Mouse (Mus musculus) bone marrow, adult 2 months (tissue): ENCODE data around the gene Slc3a2. TPM values are rescaled to one million over a fixed set of nuclear protein-coding genes. Genes with fewer than 3 reads are reported as not detected.
"Not testable (repeated sequence)": the region's sequence is repeated elsewhere in the genome, so short reads cannot be mapped to it uniquely, and the experiment has no call there.

ENCODE experiments used
- H3K27ac ChIP-seq: fragments of 200-500 bp; 2 replicates; pipeline ENCODE4 v1.5.1; 2012; ENCODE audit warnings: low read depth, mild to moderate bottlenecking, control low read depth, inconsistent platforms, low read length; ENCODE audit not compliant: control insufficient read depth, poor library complexity, insufficient read depth
- H3K4me1 ChIP-seq: fragments of 200-500 bp; 2 replicates; pipeline ENCODE4 v1.6.1; 2011; ENCODE audit warnings: low read length; ENCODE audit not compliant: control insufficient read depth, insufficient read depth
- H3K4me3 ChIP-seq: fragments of 200-500 bp; replicated peaks from 2 replicates; pipeline ENCODE3; 2011; ENCODE audit warnings: mild to moderate bottlenecking, low read depth, low read length, control low read depth; ENCODE audit not compliant: control insufficient read depth
- CTCF ChIP-seq: fragments of 200-500 bp; IDR thresholded peaks from 2 replicates; pipeline ENCODE4 v1.5.1; 2011; ENCODE audit warnings: low read length, control low read depth; ENCODE audit not compliant: control insufficient read depth, insufficient read depth
- POLR2A ChIP-seq: fragments of 200-500 bp; IDR thresholded peaks from 2 replicates; pipeline ENCODE4 v1.6.1; 2011; ENCODE audit warnings: low read depth, mild to moderate bottlenecking, control low read depth, low read length, borderline replicate concordance; ENCODE audit not compliant: control insufficient read depth
- WGBS: fragments of 180-500 bp; shearing (Covaris S2); methylation state at CpG from one replicate; pipeline ENCODE4 v1.1.7; 2018; 5-methylcytosine and 5-hydroxymethylcytosine counted together
- polyA plus RNA-seq: library from polyadenylated mRNA; stranded (reverse); fragments of >200 nt; gene quantifications from 2 replicates; pipeline ENCODE4 v1.2.4, GENCODE M21; 2011; ENCODE audit warnings: low replicate concordance; ENCODE audit not compliant: missing spikeins, insufficient read depth, insufficient read length

Gene Slc3a2
- polyA plus RNA-seq, 1 experiment: 65.7 TPM

GRCm38 (mm10) chr19:8738911-8739310 lies 15.7 kb upstream of the Slc3a2 start:
- Histone ChIP-seq H3K4me1 (peaks cover 1% of the 10 kb centered on the region), H3K27ac (no peak overlapping the region), H3K4me3 (no peak overlapping the region)
- TF ChIP-seq POLR2A: no peak
- TF ChIP-seq CTCF: no peak
- 84% methylated on average over 7 of the region's 7 CpGs for WGBS

GRCm38 (mm10) chr19:8736160-8736467 lies 12.9 kb upstream of the Slc3a2 start:
- WGBS: 2% methylated on average over 11 of the region's 11 CpGs
- TF ChIP-seq CTCF: no peak
- no peak for TF ChIP-seq POLR2A
- H3K4me3 ChIP-seq: peak overlapping the region; percentile 93
- 0 out of 2 replicates have a peak, but pooled peaks cover 1% of the 10 kb centered on the region for H3K4me1 ChIP-seq
- H3K27ac ChIP-seq: peak overlapping the region; percentile 18; the same call in 1 of the 2 replicates

DNA sequence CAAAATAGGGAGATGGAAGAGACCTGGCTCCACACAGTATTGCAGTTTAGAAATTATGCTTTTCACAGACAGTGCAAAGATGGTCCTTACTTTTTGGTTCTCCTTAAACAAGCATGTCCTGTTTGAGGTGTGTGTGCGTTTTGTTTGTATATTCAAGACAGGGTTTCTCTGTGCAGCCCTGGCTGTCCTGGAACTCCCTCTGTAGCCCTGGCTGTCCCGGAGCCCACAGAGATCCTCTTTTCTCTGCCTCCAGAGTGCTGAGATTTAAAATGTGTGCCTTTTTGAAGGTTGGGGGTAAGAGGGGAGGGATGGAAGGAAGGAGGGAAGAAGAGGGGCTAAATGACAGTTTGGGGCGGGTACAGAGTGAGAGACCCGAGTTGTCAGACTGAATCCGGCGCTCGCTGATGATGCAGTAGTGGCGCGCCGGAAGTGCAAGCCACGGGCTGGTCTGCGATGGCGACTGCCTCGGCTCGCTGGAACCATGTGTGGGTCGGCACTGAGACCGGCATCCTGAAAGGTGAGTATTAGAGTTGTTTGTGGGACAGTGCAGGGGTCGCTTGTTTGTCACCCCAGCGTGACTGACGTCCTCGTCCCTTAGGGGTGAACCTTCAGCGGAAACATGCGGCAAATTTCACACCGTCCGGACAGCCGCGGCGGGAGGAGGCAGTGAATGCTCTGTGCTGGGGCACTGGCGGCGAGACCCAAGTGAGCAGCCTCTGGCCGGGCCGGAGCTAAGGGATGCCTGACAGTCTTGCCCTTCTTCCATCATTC lies 12.4 kb upstream of the Slc3a2 start, which contains the start of gene Wdr74:
TSS of gene Wdr74 (plus strand) at position 439 of the 771 bp plus-strand sequence.
- Histone ChIP-seq H3K27ac (peak within 1 kb of the TSS; percentile 18; the same call in 1 of the 2 replicates), H3K4me1 (no peaks in the 10 kb centered on the region), H3K4me3 (peak within 1 kb of the TSS; percentile 93)
- TF ChIP-seq CTCF (no peak), POLR2A (peak; percentile 93)
- under 1% methylated on average over 32 of the region's 32 CpGs for WGBS

GRCm38 (mm10) chr19:8734334-8734733 lies 11.2 kb upstream of the Slc3a2 start:
- no peak overlapping the region for H3K27ac ChIP-seq
- H3K4me3 ChIP-seq: no peak overlapping the region
- no peaks in the 10 kb centered on the region for H3K4me1 ChIP-seq
- 56% methylated on average over 3 of the region's 3 CpGs for WGBS
- no peak for TF ChIP-seq POLR2A
- TF ChIP-seq CTCF: no peak

- 66% methylated on average over 3 of the region's 3 CpGs for WGBS
- H3K4me1 ChIP-seq, H3K27ac ChIP-seq, H3K4me3 ChIP-seq: not testable (repeated sequence)
Observed at GRCm38 (mm10) chr19:8728335-8729099, 5.3 kb upstream of the Slc3a2 start.

DNA sequence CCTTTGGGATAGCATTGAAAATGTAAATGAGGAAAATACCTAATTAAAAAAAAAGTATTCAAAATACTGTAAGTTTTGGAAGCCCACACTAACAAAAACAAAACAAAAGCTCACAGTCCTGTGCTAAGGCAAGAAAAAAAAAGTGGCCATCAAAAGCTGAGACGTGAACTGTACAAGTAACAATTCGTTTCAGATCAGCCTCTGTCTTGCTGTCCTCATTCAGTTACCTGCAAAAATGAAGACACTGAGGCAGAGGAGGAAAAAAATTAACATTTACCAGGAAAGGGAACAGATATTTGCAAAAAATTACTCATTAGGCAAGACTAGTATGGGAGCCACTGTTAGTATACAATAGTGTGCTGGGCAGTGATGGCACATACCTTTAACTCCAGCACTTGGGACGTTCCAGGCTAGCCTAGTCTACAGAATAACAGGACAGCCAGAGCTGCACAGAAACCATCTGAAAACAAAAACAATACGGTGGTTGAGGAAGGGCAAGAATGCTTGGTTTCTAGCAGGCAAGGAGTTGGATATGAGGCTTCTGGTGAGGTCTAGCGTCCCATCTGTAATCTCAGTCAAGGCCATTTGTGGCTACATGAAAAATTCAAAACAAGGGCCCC lies 4.4 kb upstream of the Slc3a2 start:
- H3K4me3 ChIP-seq: no peak overlapping the region
- TF ChIP-seq POLR2A (no peak), CTCF (no peak)
- 51% methylated on average over 5 of the region's 5 CpGs for WGBS
- no peaks in the 10 kb centered on the region for H3K4me1 ChIP-seq
- H3K27ac ChIP-seq: no peak overlapping the region

DNA sequence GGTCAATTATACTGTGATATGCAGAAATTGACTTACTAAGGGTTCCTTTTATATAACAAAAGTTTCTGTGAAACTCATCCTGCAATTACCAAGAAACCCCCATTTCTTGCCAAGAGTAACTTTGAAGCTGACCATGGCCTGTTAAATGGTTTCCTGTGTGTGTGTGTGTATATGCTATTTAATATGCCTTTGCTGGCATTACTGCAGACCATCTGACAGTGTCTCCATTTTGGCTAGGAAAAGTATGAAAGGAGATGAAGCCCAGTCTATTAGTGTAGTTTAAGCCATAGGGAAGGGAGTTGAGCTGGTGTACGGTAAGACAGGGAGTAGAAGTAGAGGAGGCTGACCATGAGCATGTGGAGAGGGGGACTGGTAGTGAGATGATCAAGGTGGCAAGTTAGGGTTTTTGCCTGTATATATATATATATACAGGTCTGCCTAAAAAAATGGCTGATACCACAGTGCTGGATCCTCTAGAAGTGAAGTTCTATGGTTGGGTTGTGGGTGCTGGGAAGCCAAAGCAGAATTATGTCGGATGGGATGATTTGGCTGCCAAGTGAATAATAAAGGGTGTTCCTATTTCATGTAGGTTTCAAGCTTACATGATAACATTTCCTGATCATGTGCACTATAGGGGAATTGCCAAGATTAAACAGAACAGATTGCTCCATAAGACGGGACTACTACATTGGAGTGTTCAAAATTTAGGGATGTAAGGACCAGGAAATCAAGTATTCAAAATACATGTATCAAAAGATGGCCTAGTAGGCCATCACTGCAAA lies 3.6 kb upstream of the Slc3a2 start:
- H3K4me1 ChIP-seq: no peaks in the 10 kb centered on the region; the same call in 1 of the 2 replicates
- no peak for TF ChIP-seq POLR2A
- TF ChIP-seq CTCF: no peak
- H3K4me3 ChIP-seq: no peak overlapping the region
- WGBS: 51% methylated on average over 3 of the region's 3 CpGs
- H3K27ac ChIP-seq: no peak overlapping the region

- Histone ChIP-seq H3K27ac (no peak overlapping the region), H3K4me1 (no peaks in the 10 kb centered on the region; the same call in 1 of the 2 replicates), H3K4me3 (no peak overlapping the region)
- WGBS: 54% methylated on average over 4 of the region's 4 CpGs
- no peak for TF ChIP-seq CTCF
- no peak for TF ChIP-seq POLR2A
Observed at GRCm38 (mm10) chr19:8725081-8725613, 2.0 kb upstream of the Slc3a2 start.
